Mouse (Mus musculus): ENCODE results near the gene Cox20.

DNA sequence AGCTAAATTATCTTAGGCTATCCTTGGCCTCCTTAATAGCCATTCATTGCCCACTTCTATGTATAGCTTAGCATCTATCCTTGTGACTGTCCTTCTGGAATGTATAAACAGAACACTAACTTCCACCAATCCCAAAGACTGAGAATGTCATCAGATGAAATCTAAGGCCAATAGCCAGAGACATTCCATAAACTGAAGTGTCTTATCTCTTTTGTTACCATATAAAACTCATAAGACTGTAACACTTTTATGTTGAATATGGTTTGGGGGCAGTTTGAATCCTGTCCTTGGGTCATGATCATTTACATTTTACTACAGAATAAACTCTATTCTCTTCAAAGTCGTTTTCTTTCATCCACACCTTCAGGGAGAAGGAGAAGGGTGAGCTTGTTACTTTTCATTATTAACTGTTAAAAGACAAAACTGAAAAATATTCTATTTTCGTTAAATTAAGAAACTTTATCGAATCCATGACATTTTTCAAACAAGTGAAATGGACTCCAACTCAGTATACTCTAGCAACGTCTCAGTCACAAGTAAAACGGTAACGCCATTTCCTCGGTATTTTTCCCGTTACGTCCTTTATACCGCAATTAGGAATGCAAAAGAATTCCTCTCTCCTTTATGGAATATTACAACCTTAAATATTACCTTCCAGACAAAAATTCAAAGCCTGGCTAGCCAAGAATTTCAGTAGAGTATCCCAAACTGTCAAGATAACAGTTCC, 1.5 kb upstream of the Cox20 start:
- no peak for TF ChIP-seq CTCF (conservative IDR thresholded peaks at IDR 0.05 in 1 of 2, IDR thresholded peaks at IDR 0.05 in 1 of 2; ENCODE audit: low read depth in 2 of 2, low read length in 2 of 2)
- no peak for TF ChIP-seq EP300 (IDR thresholded peaks at IDR 0.05; ENCODE audit: low read length)
- no peak for TF ChIP-seq POLR2A (IDR thresholded peaks at IDR 0.05; ENCODE audit: low read depth, low read length)
- no peak for TF ChIP-seq KAT2A (IDR thresholded peaks at IDR 0.05; ENCODE audit: insufficient replicate concordance, low read length)
- no peak for TF ChIP-seq MAX (IDR thresholded peaks at IDR 0.05; ENCODE audit: low read length)
- TF ChIP-seq POLR2AphosphoS2 (IDR thresholded peaks at IDR 0.05; ENCODE audit: low read depth, low read length) = no peak
- no peak for TF ChIP-seq MYC (IDR thresholded peaks at IDR 0.05; ENCODE audit: low read depth, low read length)
- TF ChIP-seq MAFK (IDR thresholded peaks at IDR 0.05; ENCODE audit: insufficient replicate concordance, low read length) = no peak
- no peak for TF ChIP-seq ZKSCAN1 (IDR thresholded peaks at IDR 0.05; ENCODE audit: borderline replicate concordance, low read depth, low read length)
- no peak for TF ChIP-seq RCOR1 (conservative IDR thresholded peaks at IDR 0.05; ENCODE audit: low read depth, low read length)
- no peak for TF ChIP-seq ZC3H11A (IDR thresholded peaks at IDR 0.05; ENCODE audit: low read depth, low read length)

Data from CH12.LX (cell line).